Mouse (Mus musculus): ENCODE results near the gene Ngly1. TPM values are rescaled to one million over a fixed set of nuclear protein-coding genes. Genes with fewer than 3 reads are reported as not detected.

Gene Ngly1
- 21.1 and 22.6 TPM in 2 replicates for polyA plus RNA-seq (2016; fragmentation: Nextera tagmentation; extraction: Ambion mirVana)

DNA sequence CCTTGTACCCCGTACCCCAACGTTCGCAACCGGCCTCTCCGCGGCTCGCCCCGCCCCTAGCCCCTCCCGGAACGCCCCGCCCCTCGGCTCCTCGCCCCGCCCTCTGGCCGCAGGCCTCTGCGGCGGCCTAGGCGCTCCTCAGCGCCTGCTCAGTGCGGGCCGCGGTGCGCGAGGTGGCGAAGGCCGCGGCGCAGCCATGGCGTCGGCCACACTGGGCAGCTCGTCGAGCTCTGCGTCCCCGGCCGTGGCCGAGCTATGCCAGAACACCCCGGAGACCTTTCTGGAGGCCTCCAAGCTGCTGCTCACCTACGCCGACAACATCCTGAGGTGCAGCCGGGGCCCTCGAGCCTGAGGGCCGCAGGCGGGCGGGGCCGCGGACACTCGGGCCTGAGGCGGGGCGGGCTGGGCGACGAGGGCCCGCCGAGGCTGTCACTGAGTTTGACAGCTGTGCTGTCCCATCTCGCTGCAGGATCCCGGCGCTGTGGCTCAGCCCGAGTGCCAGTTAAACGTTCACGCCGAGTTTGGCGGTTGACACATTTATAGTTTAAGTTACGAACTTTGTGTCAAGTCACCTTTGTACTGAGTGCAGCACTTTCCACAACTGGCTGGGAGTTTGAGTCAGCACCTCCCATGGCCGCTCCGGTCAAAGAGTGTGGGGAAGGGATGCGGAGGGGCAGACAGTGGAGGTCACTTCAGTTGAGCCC, at the start of gene Ngly1, which contains the start of gene Oxsm:
TSS of gene Ngly1 (plus strand) at position 110 of the 704 bp plus-strand sequence.
TSS of gene Oxsm (minus strand) at position 638 of the 704 bp plus-strand sequence.
- WGBS: under 1% methylated on average over 65 of the region's 65 CpGs
- peak; percentile 100 for ATAC-seq (ENCODE audit: low FRiP score, low read depth)
- Histone ChIP-seq H3K27me3 (replicated peaks) (no peaks in the 10 kb centered on the region), H3K36me3 (no peaks in the 10 kb centered on the region), H3K4me1 (peaks cover 7% of the 10 kb centered on the region; the same call in 1 of the 2 replicates), H3K4me3 (peak within 1 kb of the TSS; percentile 71), H3K27ac (no peak within 1 kb of the TSS), H3K9me3 (no peaks in the 10 kb centered on the region), H3K9ac (peak within 1 kb of the TSS; percentile 79), H3K4me2 (replicated peaks) (peak within 1 kb of the TSS; percentile 76)

- no peak overlapping the region for H3K4me3 ChIP-seq
- no peak overlapping the region for H3K9ac ChIP-seq
- no peaks in the 10 kb centered on the region for H3K9me3 ChIP-seq
- H3K36me3 ChIP-seq: no peaks in the 10 kb centered on the region
- WGBS: 28% methylated on average over 6 of the region's 6 CpGs
- no peaks in the 10 kb centered on the region; the same call in 1 of the 2 replicates for H3K27me3 ChIP-seq (replicated peaks)
- peak overlapping the region; percentile 40 for H3K4me2 ChIP-seq (replicated peaks)
- ATAC-seq (ENCODE audit: low FRiP score, low read depth): peak; percentile 43
- H3K27ac ChIP-seq: no peak overlapping the region
- peaks cover 12% of the 10 kb centered on the region for H3K4me1 ChIP-seq
Measured at GRCm38 (mm10) chr14:16200220-16200912, 48.7 kb upstream of the Ngly1 start.

DNA sequence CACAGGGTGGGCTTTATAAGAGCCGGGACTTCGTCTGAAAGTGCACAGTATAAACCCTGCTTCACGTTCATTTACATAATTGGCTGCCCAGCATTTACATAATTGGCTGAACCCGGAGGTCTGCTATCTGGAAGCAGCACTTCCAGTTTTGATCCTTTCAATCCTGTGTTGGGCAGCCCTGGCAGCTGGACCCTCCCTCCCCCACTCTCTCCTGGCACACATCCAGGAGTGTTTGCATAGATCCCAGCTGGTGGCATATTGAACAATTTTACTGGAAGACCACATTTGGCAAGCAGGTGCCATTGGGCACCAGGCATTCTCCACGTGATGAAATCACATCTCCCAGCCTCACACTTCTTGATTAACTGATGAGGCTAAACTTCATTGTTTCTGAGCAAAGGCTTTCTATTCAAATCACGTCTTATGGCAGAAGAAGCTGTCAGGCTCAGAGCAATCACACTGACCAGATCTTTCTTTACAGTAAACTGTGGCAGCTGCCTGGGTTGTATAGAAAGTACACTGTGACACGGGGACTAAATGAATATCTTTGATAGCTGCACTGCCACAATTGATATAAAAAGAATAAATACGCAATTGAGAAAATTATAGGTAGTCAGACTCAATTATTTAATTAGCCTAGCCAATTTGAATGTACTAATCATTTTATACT, 48.0 kb upstream of the Ngly1 start:
- no peaks in the 10 kb centered on the region for H3K9me3 ChIP-seq
- H3K36me3 ChIP-seq: no peaks in the 10 kb centered on the region
- peak overlapping the region; percentile 40 for H3K4me2 ChIP-seq (replicated peaks)
- peaks cover 12% of the 10 kb centered on the region for H3K4me1 ChIP-seq
- H3K9ac ChIP-seq: no peak overlapping the region
- H3K27me3 ChIP-seq (replicated peaks): no peaks in the 10 kb centered on the region; the same call in 1 of the 2 replicates
- peak; percentile 97 for ATAC-seq (ENCODE audit: low FRiP score, low read depth)
- 22% methylated on average over 8 of the region's 8 CpGs for WGBS
- no peak overlapping the region for H3K27ac ChIP-seq
- no peak overlapping the region for H3K4me3 ChIP-seq

- Histone ChIP-seq H3K27me3 (replicated peaks) (no peaks in the 10 kb centered on the region; the same call in 1 of the 2 replicates), H3K4me1 (peaks cover 12% of the 10 kb centered on the region), H3K27ac (no peak overlapping the region), H3K4me2 (replicated peaks) (no peak overlapping the region), H3K4me3 (no peak overlapping the region), H3K36me3 (no peaks in the 10 kb centered on the region), H3K9ac (no peak overlapping the region), H3K9me3 (no peaks in the 10 kb centered on the region)
- peak; percentile 34 for ATAC-seq (ENCODE audit: low FRiP score, low read depth)
- WGBS: 51% methylated on average over 3 of the region's 3 CpGs
Measured at GRCm38 (mm10) chr14:16201673-16202072, 47.4 kb upstream of the Ngly1 start.

GRCm38 (mm10) chr14:16207722-16208121, 41.4 kb upstream of the Ngly1 start:
- H3K36me3 ChIP-seq: no peaks in the 10 kb centered on the region
- no peak for ATAC-seq (ENCODE audit: low FRiP score, low read depth)
- no peaks in the 10 kb centered on the region for H3K27me3 ChIP-seq (replicated peaks)
- no peak overlapping the region for H3K9ac ChIP-seq
- H3K4me1 ChIP-seq: no peaks in the 10 kb centered on the region
- H3K9me3 ChIP-seq: no peaks in the 10 kb centered on the region
- H3K4me3 ChIP-seq: no peak overlapping the region
- no peak overlapping the region for H3K4me2 ChIP-seq (replicated peaks)
- H3K27ac ChIP-seq: no peak overlapping the region

DNA sequence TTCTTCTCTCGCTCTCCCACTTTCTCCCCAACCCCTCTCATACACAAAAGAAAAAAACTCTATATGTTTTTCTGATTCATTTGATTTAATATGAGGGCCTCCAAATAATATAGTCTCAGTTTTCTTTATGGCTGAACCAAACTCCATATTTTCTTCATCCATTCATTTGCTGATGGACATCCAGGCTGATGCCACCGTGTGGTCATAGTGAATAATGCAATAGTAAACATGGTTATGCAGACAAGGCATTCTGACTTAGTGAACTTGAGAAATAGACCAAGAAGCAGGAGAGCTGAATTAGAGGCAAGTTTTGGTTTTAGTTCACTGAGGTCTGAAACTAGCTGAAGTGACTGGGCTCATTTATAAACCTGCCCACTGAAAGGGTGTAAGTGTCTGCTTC, 30.1 kb upstream of the Ngly1 start:
- Histone ChIP-seq H3K4me2 (replicated peaks) (no peak overlapping the region), H3K9ac (no peak overlapping the region), H3K4me3 (no peak overlapping the region), H3K9me3 (no peaks in the 10 kb centered on the region), H3K27me3 (replicated peaks) (no peaks in the 10 kb centered on the region), H3K27ac (no peak overlapping the region), H3K36me3 (no peaks in the 10 kb centered on the region), H3K4me1 (no peaks in the 10 kb centered on the region)
- ATAC-seq (ENCODE audit: low FRiP score, low read depth): no peak
- 58% methylated on average over 2 of the region's 2 CpGs for WGBS

DNA sequence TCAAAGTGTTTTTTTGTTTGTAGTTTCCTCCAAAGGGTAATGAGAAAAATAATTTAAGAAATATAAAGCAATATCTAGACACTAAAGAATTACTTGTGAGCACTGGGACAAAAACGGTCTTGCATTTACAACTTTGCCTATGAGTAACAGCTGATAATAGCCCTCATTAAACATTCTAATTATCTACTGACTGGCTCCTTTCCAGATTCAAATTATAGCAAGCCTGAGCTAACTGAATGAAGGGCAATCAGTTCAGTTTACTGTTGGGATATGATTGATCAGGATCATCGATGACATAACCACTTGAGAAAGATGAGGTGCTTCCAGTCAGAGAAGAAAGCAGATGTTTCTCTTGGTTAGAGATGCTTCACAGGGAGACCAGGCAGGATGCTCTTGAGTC, 19.7 kb upstream of the Ngly1 start:
- no peaks in the 10 kb centered on the region for H3K4me1 ChIP-seq
- H3K4me3 ChIP-seq: no peak overlapping the region
- no peaks in the 10 kb centered on the region for H3K27me3 ChIP-seq (replicated peaks)
- H3K27ac ChIP-seq: no peak overlapping the region
- WGBS: 76% methylated on average over 2 of the region's 2 CpGs
- H3K36me3 ChIP-seq: no peaks in the 10 kb centered on the region
- no peak overlapping the region for H3K4me2 ChIP-seq (replicated peaks)
- no peak overlapping the region for H3K9ac ChIP-seq
- ATAC-seq (ENCODE audit: low FRiP score, low read depth): no peak
- H3K9me3 ChIP-seq: no peaks in the 10 kb centered on the region

DNA sequence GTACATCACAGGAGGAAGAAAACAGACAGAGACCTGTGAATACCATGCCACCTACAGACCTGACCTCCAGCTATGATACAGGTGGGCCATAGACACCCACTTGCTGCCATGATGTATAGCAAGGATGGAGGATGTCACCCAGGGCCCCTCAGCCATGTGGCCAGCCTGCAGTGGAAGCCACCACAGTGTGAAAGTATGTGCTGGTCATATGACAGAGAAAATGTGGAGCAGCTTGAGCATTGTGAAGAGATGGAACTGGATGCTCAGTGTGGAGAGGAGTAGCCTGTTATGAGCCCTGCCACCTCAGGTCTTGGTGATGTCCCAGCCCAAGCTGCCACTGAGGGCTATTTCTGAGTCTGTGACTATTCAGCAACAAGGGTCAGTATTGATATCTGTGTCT, 18.5 kb upstream of the Ngly1 start:
- Histone ChIP-seq H3K27ac (no peak overlapping the region), H3K4me1 (no peaks in the 10 kb centered on the region), H3K36me3 (no peaks in the 10 kb centered on the region), H3K4me2 (replicated peaks) (no peak overlapping the region), H3K4me3 (no peak overlapping the region), H3K27me3 (replicated peaks) (no peaks in the 10 kb centered on the region), H3K9me3 (no peaks in the 10 kb centered on the region), H3K9ac (no peak overlapping the region)
- no peak for ATAC-seq (ENCODE audit: low FRiP score, low read depth)

DNA sequence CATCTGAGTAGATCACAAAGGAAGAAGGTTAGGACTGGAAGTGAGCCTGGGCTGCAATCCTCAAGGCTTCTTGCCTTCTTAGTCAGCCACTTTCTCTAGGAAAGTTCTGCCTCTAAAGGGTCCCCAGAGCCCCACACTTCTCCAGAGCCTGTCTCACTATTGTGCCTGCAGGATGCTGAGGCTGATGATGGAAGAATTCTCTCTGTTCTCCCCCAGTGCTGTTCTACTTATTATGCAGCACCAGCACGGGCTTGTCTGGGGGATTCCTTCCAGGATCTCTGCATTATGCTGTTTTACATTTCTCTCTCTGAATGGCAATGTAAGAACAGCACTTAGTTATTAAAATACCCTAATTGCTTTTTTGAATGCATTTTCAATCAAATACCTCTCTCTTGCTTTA, 15.6 kb upstream of the Ngly1 start:
- Histone ChIP-seq H3K4me3 (no peak overlapping the region), H3K27me3 (replicated peaks) (no peaks in the 10 kb centered on the region), H3K9ac (no peak overlapping the region), H3K4me1 (no peaks in the 10 kb centered on the region), H3K27ac (no peak overlapping the region), H3K36me3 (no peaks in the 10 kb centered on the region), H3K9me3 (no peaks in the 10 kb centered on the region; the same call in 1 of the 2 replicates), H3K4me2 (replicated peaks) (no peak overlapping the region)
- ATAC-seq (ENCODE audit: low FRiP score, low read depth): no peak
- WGBS: 30% methylated on average over 1 of the region's 1 CpGs

DNA sequence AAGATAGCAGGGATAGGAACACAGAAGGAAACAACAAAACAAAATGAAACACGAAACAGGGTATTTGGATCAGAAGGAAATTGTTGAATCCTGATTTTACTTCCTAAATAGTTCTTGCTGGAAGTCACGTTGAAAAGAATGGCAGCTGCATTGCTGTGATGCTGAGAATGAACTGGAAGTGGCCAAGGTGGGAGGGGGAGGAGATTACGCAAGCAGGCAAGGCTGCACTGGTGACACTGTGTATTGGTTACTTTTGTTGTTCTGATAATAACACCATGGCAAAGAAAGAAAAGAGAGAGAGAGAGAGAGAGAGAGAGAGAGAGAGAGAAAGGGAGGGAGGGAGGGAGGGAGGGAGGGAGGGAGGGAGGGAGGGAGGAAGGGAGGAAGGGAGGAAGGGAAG, 12.6 kb upstream of the Ngly1 start:
- WGBS: 72% methylated on average over 3 of the region's 3 CpGs

DNA sequence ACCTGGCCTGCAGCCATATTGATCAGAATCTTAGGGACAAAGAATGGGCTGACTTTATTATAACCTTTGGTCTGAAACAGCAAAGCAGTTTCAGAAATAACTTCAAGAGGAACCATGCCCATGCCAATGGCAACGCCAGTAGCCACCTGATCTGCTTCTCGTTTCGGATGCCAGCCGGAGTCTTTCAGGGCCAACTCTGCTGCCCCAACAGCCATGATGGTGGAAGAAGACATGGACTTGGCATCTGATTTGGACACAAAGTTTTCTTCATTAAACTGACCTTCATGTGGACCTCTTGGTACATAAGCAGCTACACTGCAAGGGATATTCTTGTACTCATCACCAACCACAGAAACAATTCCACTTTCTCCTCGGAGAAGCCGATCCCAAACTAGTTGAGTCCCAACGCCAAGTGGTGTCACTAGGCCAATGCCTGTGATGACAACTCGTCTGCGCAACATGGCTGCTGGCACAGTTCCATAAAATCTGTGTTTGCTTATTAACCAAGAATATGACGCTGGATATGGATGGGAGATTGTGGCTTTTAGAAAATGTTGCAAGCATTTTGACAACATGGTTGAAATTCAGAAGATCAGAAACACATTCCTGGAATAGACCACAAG, 6.8 kb upstream of the Ngly1 start:
- H3K9ac ChIP-seq: no peak overlapping the region
- no peak overlapping the region for H3K27ac ChIP-seq
- no peaks in the 10 kb centered on the region; the same call in 1 of the 2 replicates for H3K9me3 ChIP-seq
- peaks cover 4% of the 10 kb centered on the region; the same call in 1 of the 2 replicates for H3K4me1 ChIP-seq
- H3K27me3 ChIP-seq (replicated peaks): no peaks in the 10 kb centered on the region
- no peak for ATAC-seq (ENCODE audit: low FRiP score, low read depth)
- WGBS: 98% methylated on average over 10 of the region's 10 CpGs
- 0 out of 2 replicates have a peak overlapping the region, but pooled peaks have one; percentile 48 for H3K4me3 ChIP-seq
- no peaks in the 10 kb centered on the region for H3K36me3 ChIP-seq
- peak overlapping the region; percentile 63 for H3K4me2 ChIP-seq (replicated peaks)

More for the DNA sequence above, 12.6 kb upstream of the Ngly1 start:
- Histone ChIP-seq H3K9me3 (no peaks in the 10 kb centered on the region; the same call in 1 of the 2 replicates), H3K4me1 (no peaks in the 10 kb centered on the region), H3K36me3 (no peaks in the 10 kb centered on the region), H3K4me3 (no peak overlapping the region), H3K27me3 (replicated peaks) (no peaks in the 10 kb centered on the region), H3K27ac (no peak overlapping the region), H3K4me2 (replicated peaks) (no peak overlapping the region), H3K9ac (no peak overlapping the region)
- no peak for ATAC-seq (ENCODE audit: low FRiP score, low read depth)

Data from neural tube, embryonic 12.5 days (tissue).